Mouse (Mus musculus) 416B (cell line): ENCODE measurements at regions not wholly inside any gene's neighbourhood (a gene's known extent, or its start where the extent isn't known, plus 50 kb on each side); places are given as distances from the start of the nearest gene placed in this dataset.
"Not testable (repeated sequence)": the region's sequence is repeated elsewhere in the genome, so short reads cannot be mapped to it uniquely, and the experiment has no call there.

Experiments
- DNase-seq: peaks from one replicate; pipeline ENCODE4 v3.0.0; 2011; ENCODE audit warnings: low read depth

- DNase-seq, result no peak
These were observed 114.0 kb upstream of the Nxpe4 start for GRCm38 (mm10) chr9:48047846-48048245.

- DNase-seq, result no peak
These were observed 108.2 kb upstream of the Nxpe4 start for GRCm38 (mm10) chr9:48053580-48053979.

GRCm38 (mm10) chr9:48055246-48055645 is 106.6 kb upstream of the Nxpe4 start:
- DNase-seq, result no peak

GRCm38 (mm10) chr9:48058599-48058998 is 103.2 kb upstream of the Nxpe4 start:
- DNase-seq, result no peak

GRCm38 (mm10) chr9:48059549-48060165 is 102.2 kb upstream of the Nxpe4 start:
- no peak for DNase-seq

- no peak for DNase-seq
These were observed 100.8 kb upstream of the Nxpe4 start for GRCm38 (mm10) chr9:48060996-48061395.

GRCm38 (mm10) chr9:48066730-48067345 is 95.0 kb upstream of the Nxpe4 start:
- no peak for DNase-seq

- DNase-seq, result no peak
These were observed 89.2 kb upstream of the Nxpe4 start for GRCm38 (mm10) chr9:48072592-48072991.

GRCm38 (mm10) chr9:48073096-48073495 is 88.7 kb upstream of the Nxpe4 start:
- DNase-seq, result no peak

GRCm38 (mm10) chr9:48075661-48076240 is 86.1 kb upstream of the Nxpe4 start:
- DNase-seq, result no peak

- no peak for DNase-seq
These were observed 79.4 kb upstream of the Nxpe4 start for GRCm38 (mm10) chr9:48082461-48082860.

- not testable (repeated sequence) for DNase-seq
These were observed 77.6 kb upstream of the Nxpe4 start for GRCm38 (mm10) chr9:48084196-48084595.

GRCm38 (mm10) chr9:48089661-48090060 is 72.2 kb upstream of the Nxpe4 start:
- no peak for DNase-seq

- DNase-seq, result no peak
These were observed 67.1 kb upstream of the Nxpe4 start for GRCm38 (mm10) chr9:48094756-48095155.

- DNase-seq, result no peak
These were observed 62.0 kb upstream of the Nxpe4 start for GRCm38 (mm10) chr9:48099846-48100245.

GRCm38 (mm10) chr9:48106441-48107167 is 55.2 kb upstream of the Nxpe4 start:
- no peak for DNase-seq

GRCm38 (mm10) chr9:48108994-48109619 is 52.7 kb upstream of the Nxpe4 start:
- no peak for DNase-seq

GRCm38 (mm10) chr9:48111316-48111890 is 50.4 kb upstream of the Nxpe4 start:
- DNase-seq, result no peak
